Mouse (Mus musculus): ENCODE results near the gene Abhd5.

Abhd5 gene

DNA sequence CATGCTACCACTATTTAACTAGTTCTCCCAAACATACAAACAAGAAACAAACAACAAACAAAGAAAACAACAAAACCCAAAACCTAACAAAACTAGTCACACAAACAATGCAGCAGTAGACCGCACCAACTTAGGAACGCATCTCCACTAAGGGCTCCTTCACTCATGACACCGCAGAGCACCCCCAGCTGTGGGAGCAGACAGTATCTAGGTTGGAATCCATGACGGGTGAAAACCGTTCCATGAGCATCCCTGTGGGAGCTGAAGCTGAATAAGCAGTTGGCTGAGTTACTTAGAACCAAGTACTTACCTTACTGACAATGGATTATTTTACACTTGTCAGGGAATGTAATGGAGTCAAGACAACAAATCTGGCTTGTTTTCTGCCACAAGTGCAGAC is 5.3 kb upstream of the Abhd5 start:
- DNase-seq (ENCODE audit: low read depth, low spot score): no peak

GRCm38 (mm10) chr9:122347882-122348281 is 3.5 kb upstream of the Abhd5 start:
- no peak for DNase-seq (ENCODE audit: low read depth, low spot score)

DNA sequence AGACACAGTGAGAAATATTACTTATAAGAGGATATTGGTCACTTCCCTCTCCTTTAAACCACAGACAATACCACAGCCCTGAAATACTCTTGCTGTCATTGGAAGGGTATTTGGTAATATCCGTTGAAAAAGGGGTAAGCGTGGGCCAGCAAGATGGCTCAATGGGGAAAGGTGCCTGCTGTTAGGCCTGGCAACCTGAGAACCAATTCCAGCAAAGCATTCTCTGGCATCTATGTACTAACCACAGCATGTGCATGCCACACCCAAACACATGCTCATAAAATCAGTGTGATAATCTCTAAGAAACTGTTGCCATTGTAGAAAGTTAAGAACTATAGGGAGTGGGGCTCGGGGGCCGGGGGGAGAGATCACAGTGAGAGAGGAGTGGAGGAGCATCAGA is 2.1 kb upstream of the Abhd5 start:
- no peak for DNase-seq (ENCODE audit: low read depth, low spot score)

- no peak for DNase-seq (ENCODE audit: low read depth, low spot score)
Measured at GRCm38 (mm10) chr9:122350396-122351130, 845 bp upstream of the Abhd5 start.

GRCm38 (mm10) chr9:122352025-122352392 is 601 bp downstream of the Abhd5 start:
- no peak for DNase-seq (ENCODE audit: low read depth, low spot score)

DNA sequence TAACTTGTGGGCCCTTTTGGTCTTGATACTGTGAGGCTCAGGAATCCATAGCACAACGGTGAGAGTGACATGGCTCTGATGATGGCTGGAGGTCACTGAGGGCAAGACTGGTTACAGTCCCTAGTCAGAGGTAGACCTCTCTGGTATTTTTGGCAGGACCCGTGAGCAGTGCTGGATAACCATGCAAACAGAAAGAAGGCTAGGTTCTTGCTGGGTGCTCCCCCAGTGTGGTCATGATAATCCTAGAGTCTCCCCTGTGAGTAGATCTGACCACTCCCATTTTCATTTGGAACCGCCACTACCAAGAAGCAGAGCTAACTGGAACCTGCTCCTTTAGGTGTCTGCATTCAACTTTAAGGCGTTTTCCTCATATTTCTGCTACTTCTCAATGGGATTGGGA is 1.5 kb downstream of the Abhd5 start:
- no peak for DNase-seq (ENCODE audit: low read depth, low spot score)

GRCm38 (mm10) chr9:122354240-122354639 is 2.8 kb downstream of the Abhd5 start:
- DNase-seq (ENCODE audit: low read depth, low spot score): no peak

DNA sequence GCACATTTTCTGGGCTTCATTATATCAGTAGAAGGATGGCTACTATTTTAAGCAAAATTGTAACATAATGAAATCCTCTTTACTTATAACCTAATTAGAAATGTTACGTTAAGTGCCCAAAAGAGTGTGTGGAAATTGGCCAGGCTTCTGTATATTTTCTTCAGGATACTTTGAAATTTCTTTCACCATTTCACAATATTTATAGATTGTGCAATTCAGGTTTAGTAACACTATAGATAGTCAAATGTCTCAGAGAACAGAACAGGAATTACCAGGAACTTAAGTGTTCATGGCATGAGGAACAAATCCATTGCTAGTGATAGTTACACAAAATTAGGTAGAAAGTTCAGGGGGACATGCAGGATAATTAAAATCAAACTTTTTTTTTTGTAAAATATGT is 5.7 kb downstream of the Abhd5 start:
- no peak for DNase-seq (ENCODE audit: low read depth, low spot score)

- DNase-seq (ENCODE audit: low read depth, low spot score): no peak
Measured at GRCm38 (mm10) chr9:122357626-122358025, 6.2 kb downstream of the Abhd5 start.

- no peak for DNase-seq (ENCODE audit: low read depth, low spot score)
Measured at GRCm38 (mm10) chr9:122364171-122364570, 12.8 kb downstream of the Abhd5 start.

- DNase-seq (ENCODE audit: low read depth, low spot score): no peak
Measured at GRCm38 (mm10) chr9:122370292-122370794, 18.9 kb downstream of the Abhd5 start.

- DNase-seq (ENCODE audit: low read depth, low spot score): no peak
Measured at GRCm38 (mm10) chr9:122372506-122372905, 21.1 kb downstream of the Abhd5 start.

DNA sequence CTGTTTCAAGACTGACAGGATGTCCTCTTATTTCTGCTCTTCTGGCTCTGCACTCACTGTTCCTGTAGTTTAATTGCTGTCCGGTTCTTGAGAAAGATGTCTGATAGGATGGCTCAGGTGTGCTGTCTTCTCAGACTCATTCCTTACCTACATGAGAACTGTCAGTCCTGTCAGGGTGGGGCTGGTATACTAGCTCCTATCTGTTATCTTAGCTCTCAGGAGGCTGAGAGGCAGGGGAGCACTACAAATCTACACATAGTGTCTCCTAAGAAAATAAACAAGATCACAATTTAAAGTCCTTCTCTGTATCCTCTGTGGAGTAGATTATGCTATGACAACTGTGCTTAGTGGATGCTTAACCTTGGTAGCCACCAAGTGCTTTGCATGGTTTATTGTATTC is 21.6 kb downstream of the Abhd5 start:
- DNase-seq (ENCODE audit: low read depth, low spot score): no peak

- no peak for DNase-seq (ENCODE audit: low read depth, low spot score)
Measured at GRCm38 (mm10) chr9:122378986-122379385, 27.6 kb downstream of the Abhd5 start.

DNA sequence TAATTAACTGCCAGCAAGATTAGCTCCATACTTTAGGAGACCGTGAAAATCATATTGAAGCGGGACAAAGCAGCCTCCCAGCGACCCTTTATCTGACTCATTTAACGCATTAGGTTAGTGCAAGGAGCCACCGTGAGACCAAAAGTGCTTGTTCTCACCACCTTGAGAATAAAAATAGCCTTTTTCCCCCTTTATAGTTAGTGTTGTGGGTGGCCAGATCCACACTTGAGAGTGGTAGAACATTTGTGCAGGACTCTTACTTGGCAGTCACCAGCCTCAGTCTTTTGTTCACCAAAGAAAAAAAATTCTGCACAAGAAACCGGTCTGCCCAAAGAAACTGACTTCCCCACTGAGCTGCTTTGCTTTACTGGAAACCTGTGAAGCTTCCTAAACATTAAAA is 29.6 kb downstream of the Abhd5 start:
- DNase-seq (ENCODE audit: low read depth, low spot score): no peak

- DNase-seq (ENCODE audit: low read depth, low spot score): no peak
Measured at GRCm38 (mm10) chr9:122382006-122382405, 30.6 kb downstream of the Abhd5 start.

- DNase-seq (ENCODE audit: low read depth, low spot score): no peak
Measured at GRCm38 (mm10) chr9:122386015-122386414, 34.6 kb downstream of the Abhd5 start.

GRCm38 (mm10) chr9:122389287-122389920 is 38.0 kb downstream of the Abhd5 start:
- DNase-seq (ENCODE audit: low read depth, low spot score): no peak

- no peak for DNase-seq (ENCODE audit: low read depth, low spot score)
Measured at GRCm38 (mm10) chr9:122395816-122396215, 44.4 kb downstream of the Abhd5 start.

GRCm38 (mm10) chr9:122397156-122397555 is 45.7 kb downstream of the Abhd5 start:
- no peak for DNase-seq (ENCODE audit: low read depth, low spot score)

DNA sequence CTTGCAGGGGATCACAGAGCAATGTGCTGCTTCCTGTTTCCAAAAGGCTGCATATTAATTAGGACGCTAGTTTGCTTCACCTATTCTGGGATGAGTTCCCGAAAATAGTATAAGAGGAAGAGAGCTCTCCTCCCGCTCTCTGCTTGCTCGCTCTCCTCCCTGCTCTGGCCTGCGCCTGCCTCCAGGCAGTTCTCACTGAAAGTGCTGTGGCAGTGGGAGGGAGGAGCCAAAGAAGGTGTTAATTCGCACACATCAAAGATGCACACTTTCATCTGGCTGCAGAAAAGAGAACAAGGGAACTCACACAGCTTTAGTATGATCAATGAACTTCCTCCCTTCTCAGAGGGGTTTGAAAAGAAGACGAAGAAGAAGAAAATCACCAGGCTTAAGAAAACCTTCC is 47.3 kb downstream of the Abhd5 start:
- DNase-seq (ENCODE audit: low read depth, low spot score): no peak

DNA sequence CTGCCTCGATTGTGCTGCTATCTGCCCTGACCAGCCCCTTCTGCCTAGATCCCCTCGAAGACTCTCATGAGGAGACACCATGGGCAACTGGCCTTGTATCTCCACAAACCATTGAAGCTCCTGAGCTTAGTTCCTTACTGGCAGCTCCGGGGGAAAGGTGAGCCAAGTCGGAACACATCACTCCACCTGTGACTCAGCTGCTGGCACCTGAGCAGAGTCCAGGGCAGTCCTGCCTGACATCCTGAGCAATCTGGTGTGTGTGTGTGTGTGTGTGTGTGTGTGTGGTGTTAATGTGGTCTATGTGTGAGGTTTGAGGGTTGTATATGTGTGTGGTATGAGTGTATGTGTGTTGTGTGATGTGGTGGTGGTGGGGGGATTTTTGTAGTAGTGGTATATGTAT is 49.8 kb downstream of the Abhd5 start:
- no peak for DNase-seq (ENCODE audit: low read depth, low spot score)

- DNase-seq (ENCODE audit: low read depth, low spot score): no peak
Measured at GRCm38 (mm10) chr9:122410437-122411175, 59.2 kb downstream of the Abhd5 start.
